Mouse (Mus musculus) cortical plate, adult 2 months (tissue): Measurements from ENCODE around the gene Rcc1.

Experiments
- CTCF ChIP-seq: fragments of 200-500 bp; IDR thresholded peaks from 2 replicates; pipeline ENCODE4 v1.5.1; 2011; ENCODE audit warnings: mild to moderate bottlenecking, control low read depth, low read length; ENCODE audit not compliant: insufficient read depth; ENCODE audit errors: extremely low read depth
- POLR2A ChIP-seq: fragments of 200-500 bp; IDR thresholded peaks from 2 replicates; pipeline ENCODE4 v1.6.1; 2011; ENCODE audit warnings: mild to moderate bottlenecking, low read length, control low read depth; ENCODE audit not compliant: insufficient read depth; ENCODE audit errors: extremely low read depth

GRCm38 (mm10) chr4:132301965-132302938 lies 51.2 kb downstream of the Rcc1 start:
- TF ChIP-seq CTCF, result no peak
- TF ChIP-seq POLR2A, result peak; percentile 26; the same call in 1 of the 2 replicates
